Mouse (Mus musculus) CH12.LX (cell line): ENCODE measurements around the gene Gm43518. TPM values are rescaled to one million over a fixed set of nuclear protein-coding genes. Genes with fewer than 3 reads are reported as not detected.

ENCODE experiments used
- DNase-seq: peaks from one replicate; pipeline ENCODE4 v3.0.0-alpha.2; 2013; ENCODE audit errors: extremely low read depth
- H3K27ac ChIP-seq: 2 replicates; pipeline ENCODE4 v1.5.1; 2012; ENCODE audit warnings: low read depth, mild to moderate bottlenecking, control low read depth, moderate library complexity; ENCODE audit not compliant: insufficient read depth
- H3K27me3 ChIP-seq: replicated peaks from 2 replicates; pipeline ENCODE3; 2012; ENCODE audit warnings: inconsistent platforms
- H3K36me3 ChIP-seq, 2 experiments: replicated peaks in 1 of 2; 2 replicates each; pipeline versions ENCODE3 to v1.6.1; 2012; ENCODE audit warnings: inconsistent platforms in 1 of 2, low read length in 1 of 2, mild to moderate bottlenecking in 1 of 2, mixed read lengths in 1 of 2, moderate library complexity in 1 of 2; ENCODE audit not compliant: control insufficient read depth in 1 of 2, insufficient read depth in 1 of 2
- H3K4me1 ChIP-seq, 2 experiments: 2 replicates each; pipeline ENCODE4 v1.6.1; 2012; ENCODE audit warnings: inconsistent platforms in 1 of 2, moderate library complexity in 1 of 2; ENCODE audit not compliant: insufficient read depth in 2 of 2, control insufficient read depth in 1 of 2
- H3K4me2 ChIP-seq: 2 replicates; pipeline ENCODE4 v1.6.1; 2012; ENCODE audit warnings: low read depth, mild to moderate bottlenecking, control low read depth; ENCODE audit not compliant: poor library complexity, insufficient read depth, severe bottlenecking
- H3K4me3 ChIP-seq, 3 experiments: fragments of 150-350 bp in 1 of 3; sonication (generic) in 1 of 3; replicated peaks in 1 of 3; 2 replicates each; pipeline versions ENCODE3 to v1.5.1; 2011 to 2012; ENCODE audit warnings: low read depth in 2 of 3, low read length in 2 of 3, mild to moderate bottlenecking in 2 of 3, moderate library complexity in 2 of 3, control low read depth in 1 of 3, improper control_type of control experiment in 1 of 3, inconsistent platforms in 1 of 3, mixed read lengths in 1 of 3; ENCODE audit not compliant: poor library complexity in 1 of 3
- H3K79me2 ChIP-seq: replicated peaks from 2 replicates; pipeline ENCODE4 v1.6.1; 2012; ENCODE audit warnings: mild to moderate bottlenecking, moderate library complexity; ENCODE audit not compliant: control insufficient read depth, poor library complexity, insufficient read depth, severe bottlenecking; ENCODE audit errors: extremely low read depth
- H3K9ac ChIP-seq: 2 replicates; pipeline ENCODE4 v1.6.1; 2012; ENCODE audit warnings: low read depth, mild to moderate bottlenecking, control low read depth, moderate library complexity; ENCODE audit not compliant: insufficient read depth
- H3K9me3 ChIP-seq: replicated peaks from 2 replicates; pipeline ENCODE3; 2012; ENCODE audit warnings: low read length, inconsistent platforms, mixed read lengths
- BHLHE40 ChIP-seq: IDR thresholded peaks from 2 replicates; pipeline ENCODE4 v1.6.1; 2011; ENCODE audit warnings: mild to moderate bottlenecking, low read depth, low read length, improper control_type of control experiment
- CHD1 ChIP-seq: IDR thresholded peaks from 2 replicates; pipeline ENCODE4 v1.6.1; 2012; ENCODE audit warnings: low read depth, low read length, improper control_type of control experiment, inconsistent platforms
- CHD2 ChIP-seq: IDR thresholded peaks from 2 replicates; pipeline ENCODE4 v1.6.1; 2011; ENCODE audit warnings: low read length, improper control_type of control experiment
- CTCF ChIP-seq, 2 experiments: IDR thresholded peaks in 1 of 2; conservative IDR thresholded peaks in 1 of 2; 2 replicates each; pipeline ENCODE4 v1.5.1; 2011 to 2012; ENCODE audit warnings: low read depth in 2 of 2, low read length in 2 of 2, improper control_type of control experiment in 1 of 2, inconsistent platforms in 1 of 2, mild to moderate bottlenecking in 1 of 2, moderate library complexity in 1 of 2
- E2F4 ChIP-seq: IDR thresholded peaks from 2 replicates; pipeline ENCODE4 v1.6.1; 2011; ENCODE audit warnings: low read depth, low read length, improper control_type of control experiment; ENCODE audit not compliant: insufficient replicate concordance
- EP300 ChIP-seq: IDR thresholded peaks from 2 replicates; pipeline ENCODE4 v1.6.1; 2011; ENCODE audit warnings: low read length, improper control_type of control experiment
- ETS1 ChIP-seq: conservative IDR thresholded peaks from 2 replicates; pipeline ENCODE4 v1.6.1; 2012; ENCODE audit warnings: low read depth, mild to moderate bottlenecking, inconsistent platforms, low read length, improper control_type of control experiment, moderate library complexity
- HCFC1 ChIP-seq: IDR thresholded peaks from 2 replicates; pipeline ENCODE4 v1.6.1; 2012; ENCODE audit warnings: low read depth, mild to moderate bottlenecking, inconsistent platforms, low read length, improper control_type of control experiment
- IRF4 ChIP-seq: IDR thresholded peaks from 2 replicates; pipeline ENCODE4 v1.6.1; 2014; ENCODE audit warnings: low read depth, mild to moderate bottlenecking, inconsistent platforms, low read length, improper control_type of control experiment
- JUN ChIP-seq: IDR thresholded peaks from 2 replicates; pipeline ENCODE4 v1.6.1; 2011; ENCODE audit warnings: low read depth, mild to moderate bottlenecking, low read length, improper control_type of control experiment, moderate library complexity; ENCODE audit not compliant: insufficient read depth
- KAT2A ChIP-seq: IDR thresholded peaks from 2 replicates; pipeline ENCODE4 v1.6.1; 2012; ENCODE audit warnings: low read length, improper control_type of control experiment, inconsistent platforms; ENCODE audit not compliant: insufficient replicate concordance
- MAZ ChIP-seq: IDR thresholded peaks from 2 replicates; pipeline ENCODE4 v1.6.1; 2012; ENCODE audit warnings: low read depth, mild to moderate bottlenecking, inconsistent platforms, low read length, improper control_type of control experiment, moderate library complexity
- MEF2A ChIP-seq: IDR thresholded peaks from 2 replicates; pipeline ENCODE4 v1.6.1; 2014; ENCODE audit warnings: low read depth, mild to moderate bottlenecking, inconsistent platforms, low read length, improper control_type of control experiment, borderline replicate concordance
- MXI1 ChIP-seq: IDR thresholded peaks from 2 replicates; pipeline ENCODE4 v1.6.1; 2011; ENCODE audit warnings: mild to moderate bottlenecking, low read depth, low read length, improper control_type of control experiment
- MYC ChIP-seq: IDR thresholded peaks from 2 replicates; pipeline ENCODE4 v1.6.1; 2011; ENCODE audit warnings: low read depth, mild to moderate bottlenecking, improper control_type of control experiment, low read length
- PAX5 ChIP-seq: IDR thresholded peaks from 2 replicates; pipeline ENCODE4 v1.6.1; 2012; ENCODE audit warnings: low read length, inconsistent platforms, mixed read lengths
- POLR2A ChIP-seq: IDR thresholded peaks from 2 replicates; pipeline ENCODE4 v1.6.1; 2011; ENCODE audit warnings: low read depth, mild to moderate bottlenecking, improper control_type of control experiment, low read length
- POLR2AphosphoS2 ChIP-seq: IDR thresholded peaks from 2 replicates; pipeline ENCODE4 v1.6.1; 2011; ENCODE audit warnings: low read depth, low read length, improper control_type of control experiment
- RAD21 ChIP-seq: IDR thresholded peaks from 2 replicates; pipeline ENCODE4 v1.6.1; 2011; ENCODE audit warnings: low read depth, mild to moderate bottlenecking, low read length, improper control_type of control experiment, moderate library complexity
- RCOR1 ChIP-seq: conservative IDR thresholded peaks from 2 replicates; pipeline ENCODE4 v1.6.1; 2012; ENCODE audit warnings: low read depth, mild to moderate bottlenecking, inconsistent platforms, low read length, improper control_type of control experiment
- SIN3A ChIP-seq: IDR thresholded peaks from 2 replicates; pipeline ENCODE4 v1.6.1; 2012; ENCODE audit warnings: low read length, improper control_type of control experiment, inconsistent platforms
- SMC3 ChIP-seq: IDR thresholded peaks from 2 replicates; pipeline ENCODE4 v1.6.1; 2011; ENCODE audit warnings: low read depth, low read length, improper control_type of control experiment
- TBP ChIP-seq: conservative IDR thresholded peaks from 2 replicates; pipeline ENCODE4 v1.6.1; 2011; ENCODE audit warnings: low read depth, low read length, improper control_type of control experiment
- TCF12 ChIP-seq: IDR thresholded peaks from 2 replicates; pipeline ENCODE4 v1.6.1; 2014; ENCODE audit warnings: low read depth, mild to moderate bottlenecking, inconsistent platforms, low read length, improper control_type of control experiment
- UBTF ChIP-seq: IDR thresholded peaks from 2 replicates; pipeline ENCODE4 v1.6.1; 2012; ENCODE audit warnings: low read depth, mild to moderate bottlenecking, inconsistent platforms, low read length, improper control_type of control experiment, moderate library complexity
- USF1 ChIP-seq: IDR thresholded peaks from 2 replicates; pipeline ENCODE4 v1.6.1; 2014; ENCODE audit warnings: low read depth, mild to moderate bottlenecking, inconsistent platforms, low read length, improper control_type of control experiment
- ZC3H11A ChIP-seq: IDR thresholded peaks from 2 replicates; pipeline ENCODE4 v1.6.1; 2012; ENCODE audit warnings: low read depth, mild to moderate bottlenecking, inconsistent platforms, low read length, improper control_type of control experiment
- ZKSCAN1 ChIP-seq: IDR thresholded peaks from 2 replicates; pipeline ENCODE4 v1.6.1; 2012; ENCODE audit warnings: low read depth, inconsistent platforms, low read length, improper control_type of control experiment, borderline replicate concordance
- ZMIZ1 ChIP-seq: IDR thresholded peaks from 2 replicates; pipeline ENCODE4 v1.6.1; 2012; ENCODE audit warnings: low read depth, mild to moderate bottlenecking, inconsistent platforms, low read length, improper control_type of control experiment
- ZNF384 ChIP-seq: IDR thresholded peaks from 2 replicates; pipeline ENCODE4 v1.6.1; 2012; ENCODE audit warnings: low read depth, low read length, improper control_type of control experiment, inconsistent platforms
- dilution Hi-C: fragments of 300-500 bp; cut with MboI; formaldehyde crosslinking; loops from 2 replicates; pipeline ENCODE4 v1.14.3; 2020; ENCODE audit warnings: low sequenced_read_pairs; ENCODE audit not compliant: extremely low pct_unique_long_range_greater_than_20kb, extremely low pct_ligation_motif_present
- in situ Hi-C: fragments of 300-500 bp; cut with MboI; formaldehyde crosslinking; loops from 3 replicates; pipeline ENCODE4 v1.14.3; 2019; ENCODE audit warnings: low sequenced_read_pairs, low pct_ligation_motif_present, low pct_unique_long_range_greater_than_20kb, mixed read lengths
- polyA plus RNA-seq: library from polyadenylated mRNA; unstranded; fragments of >175 nt; gene quantifications from 2 replicates; pipeline ENCODE4 v1.2.1, GENCODE M21; 2012; ENCODE audit warnings: low read depth; ENCODE audit not compliant: insufficient read length
- total RNA-seq, 2 experiments: library from RNA; depleted of rRNA; stranded (reverse); fragments of 300-350 nt in 1 of 2; fragments of >200 nt in 1 of 2; gene quantifications; 2 replicates each; pipeline ENCODE4 v1.2.3; 2012 to 2014

Gene Gm43518
- total and polyA plus RNA-seq, 3 experiments, result 0.87 TPM; not detected in 2

GRCm38 (mm10) chr5:123952365-123953045 lies 25.3 kb downstream of the Gm43518 start:
- H3K36me3 ChIP-seq, result peaks cover 0 to 2% of the 10 kb centered on the region in 2 experiments
- H3K4me3 ChIP-seq, result no peak overlapping the region
- H3K9ac ChIP-seq, result no peak overlapping the region
- H3K9me3 ChIP-seq, result no peaks in the 10 kb centered on the region
- H3K79me2 ChIP-seq, result no peaks in the 10 kb centered on the region
- TF ChIP-seq SIN3A (no peak), IRF4 (no peak), USF1 (no peak), KAT2A (no peak), CTCF (conservative IDR thresholded peaks at IDR 0.05 in 1 of 2, IDR thresholded peaks at IDR 0.05 in 1 of 2; ENCODE audit: low read depth in 2 of 2, low read length in 2 of 2) (no peak), MAZ (no peak), POLR2AphosphoS2 (no peak), PAX5 (no peak), UBTF (no peak), JUN (no peak), MEF2A (no peak), MXI1 (no peak), TCF12 (no peak), ZNF384 (no peak), ZKSCAN1 (no peak), CHD1 (no peak), SMC3 (no peak), RAD21 (no peak), EP300 (no peak), E2F4 (no peak)
- in situ Hi-C loops, result loop anchor here (5.0 to 10.0 kb wide), 2 partner anchors 40 to 132 kb away; no protein-coding TSS in a partner anchor
- no peak for DNase-seq
- no peaks in the 10 kb centered on the region for H3K27me3 ChIP-seq
- no peak overlapping the region for H3K4me2 ChIP-seq
- dilution Hi-C loops, result no loop called here
- peaks cover 0 to 5% of the 10 kb centered on the region in 2 experiments; a peak in 2 of 4 replicates for H3K4me1 ChIP-seq
- no peak overlapping the region for H3K27ac ChIP-seq

GRCm38 (mm10) chr5:123957213-123957612 lies 30.0 kb downstream of the Gm43518 start:
- no peak for TF ChIP-seq RCOR1
- no peak for TF ChIP-seq HCFC1
- TF ChIP-seq ZKSCAN1, result no peak
- TF ChIP-seq USF1, result no peak
- TF ChIP-seq ETS1, result no peak
- no peak for TF ChIP-seq SMC3
- no peak for TF ChIP-seq JUN
- no peak for TF ChIP-seq UBTF
- no peak for TF ChIP-seq TBP
- no peak for TF ChIP-seq TCF12
- TF ChIP-seq MYC, result no peak
- TF ChIP-seq BHLHE40, result no peak
- TF ChIP-seq ZMIZ1, result no peak
- no peak for TF ChIP-seq POLR2A
- no peak for TF ChIP-seq ZC3H11A
- no peak for TF ChIP-seq EP300
- no peak for TF ChIP-seq ZNF384
- TF ChIP-seq CHD2, result no peak
- peaks cover 0 to 6% of the 10 kb centered on the region in 2 experiments; a peak in 2 of 4 replicates for H3K4me1 ChIP-seq
- DNase-seq, result no peak
- H3K9ac ChIP-seq, result no peak overlapping the region
- no peak overlapping the region for H3K4me3 ChIP-seq
- H3K79me2 ChIP-seq, result no peaks in the 10 kb centered on the region
- H3K27ac ChIP-seq, result no peak overlapping the region
- no peak overlapping the region for H3K4me2 ChIP-seq
- peaks cover 0 to 2% of the 10 kb centered on the region in 2 experiments for H3K36me3 ChIP-seq
- H3K27me3 ChIP-seq, result no peaks in the 10 kb centered on the region
- dilution Hi-C loops (no loop called here), in situ Hi-C loops (loop anchor here (10.0 kb wide), 1 partner anchor 128 kb away; no protein-coding TSS in a partner anchor)
- H3K9me3 ChIP-seq, result no peaks in the 10 kb centered on the region
